Mouse (Mus musculus) cerebellum, adult (tissue): ENCODE measurements around the gene Wdr82.

Experiments
- ATAC-seq: cut with Nextera tagmentation; 2 replicates; pipeline ENCODE4 v1.9.2; 2017; ENCODE audit warnings: mild to moderate bottlenecking, moderate library complexity, mixed read lengths; ENCODE audit not compliant: insufficient number of reproducible peaks, low FRiP score, low TSS enrichment

Wdr82 gene

DNA sequence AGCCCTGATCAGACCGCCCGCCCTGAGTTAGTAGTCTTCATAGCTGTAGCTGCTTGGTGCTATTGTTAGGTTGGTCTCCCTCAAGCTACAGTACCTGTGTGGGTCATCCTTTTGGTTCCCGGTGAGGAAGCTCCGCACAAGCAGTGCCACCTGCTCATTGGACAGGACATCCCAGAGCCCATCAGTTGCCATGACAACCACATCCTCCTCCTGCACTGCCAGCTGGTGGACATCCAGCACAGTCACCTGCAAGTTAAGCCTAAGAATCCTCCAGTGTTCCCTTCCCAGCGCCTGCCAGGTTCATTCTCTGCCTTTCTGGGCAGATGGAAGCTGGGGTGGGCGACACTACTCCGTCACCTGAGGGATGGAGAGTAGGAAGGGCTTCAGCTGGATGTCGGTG is 25.0 kb downstream of the Wdr82 start:
- ATAC-seq, result peak; percentile 74; the same call in 1 of the 2 replicates

GRCm38 (mm10) chr9:106197081-106197713 is 26.5 kb downstream of the Wdr82 start:
- no peak for ATAC-seq

GRCm38 (mm10) chr9:106197732-106198131 is 27.0 kb downstream of the Wdr82 start:
- no peak for ATAC-seq

DNA sequence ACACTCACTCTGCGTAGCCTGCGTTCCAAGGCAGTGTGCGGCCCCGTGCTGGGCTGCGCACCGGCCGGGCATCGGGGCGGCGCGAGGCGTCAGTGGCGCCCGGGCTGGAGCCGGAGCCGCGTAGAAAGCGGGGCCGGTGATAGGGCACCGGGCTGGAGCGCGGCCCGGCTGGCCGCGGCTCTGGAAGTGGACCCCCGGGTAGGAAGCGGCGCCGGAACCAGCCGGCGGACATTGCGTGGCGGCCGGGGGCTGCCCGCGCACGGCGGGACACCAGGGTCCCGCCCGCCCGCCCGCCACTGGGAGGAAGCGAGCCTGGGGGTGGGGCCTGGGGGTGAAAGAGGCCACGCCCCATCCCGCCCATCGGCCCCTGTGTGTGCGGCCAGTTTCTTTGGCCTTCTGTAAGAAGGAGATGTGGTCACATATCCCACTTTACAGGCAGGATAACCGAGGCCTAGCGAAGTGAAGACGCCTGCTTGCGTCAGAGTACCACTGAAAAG is 28.3 kb downstream of the Wdr82 start:
- ATAC-seq, result no peak

DNA sequence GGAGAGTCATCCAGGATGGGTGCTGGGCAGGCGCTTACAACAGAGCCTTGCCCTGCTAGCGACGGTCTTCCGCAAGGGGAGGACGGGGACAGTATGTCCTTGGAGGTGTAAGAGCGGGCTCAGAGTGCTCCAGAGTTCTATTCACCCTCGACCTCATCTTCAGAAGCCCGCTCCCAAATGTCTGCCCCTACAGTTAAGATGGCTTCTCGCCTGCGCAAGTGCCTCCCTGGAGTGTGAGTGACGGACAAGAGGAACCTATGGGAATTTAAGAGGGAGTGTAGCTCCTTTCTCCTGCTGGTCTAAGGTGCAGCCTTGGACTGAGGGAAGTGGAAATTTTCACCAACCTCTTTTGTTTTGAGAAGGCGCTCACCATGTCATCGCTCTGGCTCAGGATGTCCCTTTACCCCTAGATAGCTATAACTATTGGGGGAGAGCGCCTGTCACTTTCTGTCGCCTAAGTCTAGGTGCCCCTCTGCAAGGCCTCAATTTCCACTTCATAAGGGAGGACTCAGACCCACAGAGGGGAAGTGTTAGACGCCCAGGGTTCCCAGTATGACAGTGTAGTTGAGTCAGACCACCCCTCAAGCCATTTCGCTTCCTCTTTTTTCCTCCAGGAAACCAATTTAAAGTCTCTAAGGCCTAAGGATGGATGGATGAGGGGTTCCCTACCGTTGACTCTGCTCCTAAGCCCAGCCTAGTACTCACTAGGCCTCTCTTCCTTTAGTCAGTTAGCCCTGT is 29.0 kb downstream of the Wdr82 start, which contains the start of gene Ppm1m:
Ppm1m (minus strand) TSS at position 212 of the 738 bp plus-strand sequence.
- ATAC-seq, result no peak

DNA sequence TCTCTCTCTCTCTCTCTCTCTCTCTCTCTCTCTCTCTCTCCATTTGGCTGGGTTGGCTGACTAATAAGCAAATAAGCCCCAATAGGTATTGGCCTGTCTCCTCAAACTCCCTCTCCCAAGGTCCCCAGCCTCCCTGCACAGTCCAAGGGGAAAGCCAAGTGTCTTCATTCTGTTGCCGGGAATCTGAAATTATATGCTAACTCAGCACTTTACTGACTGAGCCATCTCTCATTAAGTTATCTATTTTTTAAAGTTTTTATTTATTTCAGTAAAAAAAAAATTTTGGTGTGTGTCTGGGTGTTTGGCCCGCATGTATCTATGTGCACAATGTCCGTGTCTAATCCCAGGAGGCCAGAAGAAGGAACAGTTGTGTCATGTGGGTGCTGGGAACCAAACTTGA is 31.2 kb downstream of the Wdr82 start:
- ATAC-seq, result no peak

DNA sequence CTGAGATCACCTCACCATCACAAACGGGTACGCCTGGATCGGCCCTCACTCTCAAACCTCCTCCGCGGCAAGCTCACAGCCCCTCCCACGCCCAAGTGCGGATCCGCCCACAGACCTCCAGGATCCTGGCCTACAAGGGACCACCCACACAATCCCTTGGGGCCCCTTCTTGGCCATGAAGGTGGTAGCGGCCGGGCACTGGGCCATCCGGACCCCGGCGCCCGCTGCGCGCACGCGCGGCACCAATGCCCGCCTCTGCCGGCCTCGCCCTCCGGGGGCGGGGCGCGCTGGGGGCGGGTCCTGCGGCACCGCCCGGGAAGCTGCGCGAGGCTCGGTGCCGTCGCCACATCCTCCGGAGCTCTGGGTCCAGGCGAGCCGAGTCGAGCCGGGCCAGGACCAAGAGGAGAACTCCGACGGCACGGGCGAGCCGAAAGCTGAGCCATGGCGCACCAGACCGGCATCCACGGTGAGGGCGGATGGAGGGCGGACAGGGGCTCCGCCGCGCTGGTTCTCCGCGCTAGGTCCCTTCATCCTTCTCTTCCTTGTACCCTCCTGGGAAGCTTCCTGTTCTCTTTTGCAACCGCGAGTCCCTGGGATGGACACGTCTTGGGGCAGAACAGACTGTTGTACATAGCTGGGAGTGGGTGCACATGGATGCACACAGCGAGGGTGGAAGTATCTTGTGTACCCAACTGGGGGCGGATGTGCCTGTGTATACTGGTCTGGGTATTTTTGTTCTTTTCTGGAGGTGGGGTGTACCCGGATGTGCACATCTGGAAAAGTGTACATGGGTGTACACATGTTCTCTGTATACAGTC is 32.3 kb downstream of the Wdr82 start, which contains the start of gene Twf2:
Twf2 (plus strand) TSS at position 290 of the 818 bp plus-strand sequence.
- peak; percentile 68 for ATAC-seq

DNA sequence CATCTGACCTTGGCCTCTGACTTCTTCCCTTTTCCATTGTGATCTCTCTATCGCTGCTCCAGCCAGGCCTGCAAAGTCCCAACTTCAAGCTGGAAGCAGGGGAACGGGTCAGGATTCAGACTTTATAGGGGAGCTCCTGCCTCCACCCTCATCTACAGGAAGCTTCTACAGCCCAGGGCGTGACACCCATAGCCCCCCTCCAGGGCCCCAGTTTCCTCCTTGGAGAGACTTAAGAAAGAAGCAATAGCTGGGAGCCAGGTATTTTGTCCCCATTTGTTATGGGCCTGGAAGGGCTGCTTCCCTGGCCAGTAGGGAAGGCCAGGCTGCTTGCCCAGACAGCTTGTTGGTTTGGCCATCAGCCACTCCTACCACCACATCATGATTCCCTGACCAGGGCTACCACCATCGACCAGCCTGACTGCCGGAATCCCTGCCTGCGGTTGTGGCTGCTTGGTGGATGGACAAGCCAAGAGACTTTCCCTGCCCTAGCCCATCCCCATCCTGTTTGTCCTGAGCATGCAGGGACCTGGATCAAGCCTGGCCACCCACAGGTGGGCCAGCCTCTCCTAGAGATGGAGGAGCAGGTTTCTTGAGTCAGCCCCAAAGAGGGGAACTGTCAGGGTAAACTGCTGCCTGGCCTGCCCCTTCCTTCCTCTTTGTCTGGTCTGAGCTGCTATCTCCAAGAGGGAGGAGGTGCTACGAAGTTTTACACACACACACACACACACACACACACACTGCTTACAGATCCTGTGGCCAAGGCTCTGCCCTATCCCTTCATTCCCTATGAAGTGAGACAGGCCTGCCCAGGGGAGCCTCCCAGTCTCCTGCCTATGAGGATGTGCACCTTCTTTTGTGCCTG is 33.5 kb downstream of the Wdr82 start:
- peak; percentile 26; the same call in 1 of the 2 replicates for ATAC-seq

GRCm38 (mm10) chr9:106205713-106206290 is 35.1 kb downstream of the Wdr82 start:
- ATAC-seq, result no peak

DNA sequence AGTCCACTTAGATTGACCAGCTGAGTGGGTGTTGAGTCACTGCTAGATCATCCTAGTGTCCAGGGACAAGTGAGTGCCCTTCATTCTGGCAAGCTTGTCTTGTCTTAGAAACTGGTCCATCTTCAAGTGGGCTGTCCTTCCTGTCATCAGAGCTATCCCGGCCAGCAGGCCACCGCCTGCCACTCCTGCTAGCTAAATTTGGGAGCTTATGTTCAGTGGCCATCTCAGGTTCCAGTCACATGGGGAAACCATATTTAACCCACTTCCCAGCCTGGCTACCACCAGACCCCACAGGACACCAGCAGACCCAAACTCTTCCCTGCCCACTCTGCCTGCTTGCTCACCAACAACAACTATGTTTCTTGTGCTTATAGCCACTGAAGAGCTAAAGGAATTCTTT is 35.8 kb downstream of the Wdr82 start:
- ATAC-seq, result no peak

DNA sequence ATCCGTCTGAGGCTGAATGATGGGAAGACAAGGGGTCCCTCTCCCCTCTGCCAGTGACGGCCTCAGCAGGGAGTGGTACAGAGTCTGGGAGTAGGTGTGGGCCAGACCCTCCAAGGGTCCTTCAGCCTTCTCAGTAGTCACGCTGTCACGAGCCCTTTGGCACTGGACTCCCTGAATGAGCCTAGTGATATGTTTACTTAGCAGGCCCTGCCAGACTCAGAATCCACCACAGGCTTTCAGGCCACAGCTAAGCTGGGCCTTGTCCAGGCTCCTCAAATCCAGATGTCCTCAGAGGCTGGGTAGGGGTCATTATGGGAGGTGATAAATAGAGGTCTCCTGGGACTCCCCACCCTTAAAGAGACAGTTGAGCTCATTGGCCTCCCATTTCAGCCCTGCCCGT is 37.5 kb downstream of the Wdr82 start:
- ATAC-seq, result no peak

DNA sequence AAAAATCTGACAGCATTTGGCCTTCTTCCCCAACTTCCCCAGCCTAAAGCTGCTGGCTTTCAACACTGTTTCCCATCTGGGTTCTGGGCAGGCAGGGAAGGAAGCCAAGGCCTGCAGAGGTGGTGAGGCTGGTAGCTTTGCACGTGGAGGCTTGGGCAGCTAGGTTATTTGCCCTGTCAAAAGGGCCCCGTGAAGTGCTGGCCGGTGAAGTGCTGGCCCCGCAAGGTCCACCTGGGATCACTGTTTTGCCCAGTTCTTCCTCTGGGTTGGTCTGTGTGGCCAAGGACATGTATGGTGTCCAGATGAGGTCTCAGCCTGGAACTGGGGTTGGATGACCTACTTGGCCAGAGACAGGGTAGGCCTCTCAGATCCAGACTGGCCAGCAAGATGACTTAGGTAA is 39.2 kb downstream of the Wdr82 start:
- no peak for ATAC-seq

GRCm38 (mm10) chr9:106210853-106211609 is 40.3 kb downstream of the Wdr82 start:
- ATAC-seq, result no peak

DNA sequence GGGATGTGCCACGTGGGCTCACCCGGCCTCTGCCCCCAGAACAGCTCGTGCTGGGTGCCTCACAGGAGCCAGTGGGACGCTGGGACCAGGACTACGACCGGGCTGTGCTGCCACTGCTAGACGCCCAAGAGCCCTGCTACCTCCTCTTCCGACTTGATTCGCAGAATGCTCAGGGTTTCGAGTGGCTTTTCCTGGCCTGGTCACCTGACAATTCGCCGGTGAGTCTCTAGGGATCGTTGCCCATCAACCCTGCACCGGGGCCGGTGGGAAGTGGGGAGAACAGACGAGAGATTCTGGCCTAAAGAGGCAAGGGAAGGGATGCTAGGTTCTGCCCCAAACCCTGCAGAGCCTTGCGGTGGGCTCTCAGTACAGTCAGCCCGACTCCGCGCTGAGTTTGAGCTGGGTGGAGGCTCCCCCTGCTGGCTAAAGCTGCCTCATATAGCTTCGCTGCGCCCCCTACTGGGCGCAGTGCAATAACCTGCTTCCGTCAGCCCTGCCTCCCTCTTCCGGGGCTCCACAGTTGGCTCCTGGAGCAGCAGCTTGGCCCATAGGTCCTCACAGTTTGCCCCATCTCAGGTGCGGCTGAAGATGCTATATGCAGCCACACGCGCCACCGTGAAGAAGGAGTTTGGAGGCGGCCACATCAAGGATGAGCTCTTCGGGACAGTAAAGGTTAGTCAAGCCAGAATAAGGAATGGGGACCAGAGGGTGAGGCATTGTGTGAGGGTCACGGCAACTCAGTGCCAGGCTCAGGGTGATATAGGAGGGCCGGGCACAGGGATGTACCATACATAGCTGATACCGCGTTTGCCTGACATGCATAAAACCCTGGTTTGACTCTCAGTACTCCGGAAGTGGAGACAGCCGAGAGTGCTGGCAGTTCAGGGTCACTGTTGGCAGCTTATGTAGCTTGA is 41.2 kb downstream of the Wdr82 start:
- ATAC-seq, result peak; percentile 86

DNA sequence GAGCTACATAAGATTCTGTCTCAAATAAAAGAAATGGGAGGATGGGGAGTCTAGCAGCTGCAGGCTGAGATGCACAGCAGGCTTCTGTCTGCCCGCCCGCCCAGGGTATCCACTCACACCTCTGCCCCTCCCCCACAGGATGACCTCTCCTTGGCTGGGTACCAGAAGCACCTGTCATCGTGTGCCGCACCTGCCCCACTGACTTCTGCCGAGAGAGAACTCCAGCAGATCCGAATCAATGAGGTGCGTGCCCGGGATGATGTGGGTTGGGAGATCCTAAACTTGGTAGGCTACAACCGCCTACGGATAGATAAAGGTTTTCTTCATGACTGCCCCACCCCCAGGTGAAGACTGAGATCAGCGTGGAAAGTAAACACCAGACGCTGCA is 41.9 kb downstream of the Wdr82 start:
- ATAC-seq, result no peak

DNA sequence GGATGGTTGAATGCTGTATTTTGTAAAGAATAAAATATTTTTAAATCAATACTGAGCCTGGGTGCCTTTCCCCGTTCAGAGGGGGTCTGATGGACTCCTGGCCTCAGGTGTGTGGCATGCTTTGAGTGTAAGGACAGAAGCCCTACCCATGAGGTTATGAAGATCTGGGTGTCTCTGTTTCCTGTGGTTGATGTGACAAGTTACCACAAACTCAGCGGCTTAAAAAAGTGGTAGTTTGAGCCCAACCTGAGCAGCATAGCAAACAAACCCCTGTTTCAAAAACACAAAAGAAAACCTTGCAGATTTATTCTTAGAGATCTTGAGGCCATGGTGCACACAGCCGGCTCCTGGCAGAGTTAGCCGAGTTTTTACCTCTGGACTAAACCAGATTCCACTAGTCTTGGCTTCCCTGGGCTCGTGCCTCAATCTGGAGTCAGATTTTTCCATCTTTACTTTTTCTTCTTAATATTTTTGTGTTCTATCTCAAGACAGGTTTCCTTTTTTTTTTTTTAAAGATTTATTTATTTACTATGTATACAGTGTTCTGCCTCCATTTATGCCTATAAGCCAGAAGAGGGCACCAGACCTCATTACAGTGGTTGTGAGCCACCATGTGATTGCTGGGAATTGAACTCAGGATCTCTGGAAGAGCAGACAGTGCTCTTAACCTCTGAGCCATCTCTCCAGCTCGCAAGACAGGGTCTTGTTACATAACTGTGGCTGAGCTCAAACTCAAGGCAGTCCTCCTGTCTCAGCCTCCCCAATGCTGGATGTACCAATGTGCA is 44.8 kb downstream of the Wdr82 start:
- ATAC-seq, result no peak

GRCm38 (mm10) chr9:106216971-106217370 is 46.2 kb downstream of the Wdr82 start:
- no peak for ATAC-seq
